Mouse (Mus musculus) heart, postnatal 0 days (tissue): ENCODE results near the gene Zmym5. TPM values are rescaled to one million over a fixed set of nuclear protein-coding genes. Genes with fewer than 3 reads are reported as not detected.

ENCODE experiments used
- ATAC-seq: fragments of 200-750 bp; cut with Nextera tagmentation; 2 replicates; pipeline ENCODE4 v1.8.0; 2017; ENCODE audit warnings: low read depth, moderate number of reproducible peaks, moderate library complexity; ENCODE audit not compliant: insufficient read depth
- DNase-seq: peaks from one replicate; pipeline ENCODE4 v3.0.0-alpha.2; 2016; ENCODE audit warnings: low spot score
- H3K27ac ChIP-seq: fragments of 300-500 bp; sonication (generic); 2 replicates; pipeline ENCODE4 v1.5.1; 2014; ENCODE audit warnings: low read depth, mild to moderate bottlenecking
- H3K27me3 ChIP-seq: fragments of 300-500 bp; sonication (generic); 2 replicates; pipeline ENCODE4 v1.6.1; 2014; ENCODE audit warnings: low read length, mixed read lengths; ENCODE audit not compliant: control insufficient read depth, insufficient read depth
- H3K36me3 ChIP-seq: fragments of 300-500 bp; sonication (generic); replicated peaks from 2 replicates; pipeline ENCODE4 v1.6.1; 2014; ENCODE audit warnings: low read length, mixed read lengths; ENCODE audit not compliant: control insufficient read depth, insufficient read depth
- H3K4me1 ChIP-seq: fragments of 300-500 bp; sonication (generic); 2 replicates; pipeline ENCODE4 v1.6.1; 2014; ENCODE audit warnings: antibody characterized with exemption; ENCODE audit not compliant: control insufficient read depth, insufficient read depth
- H3K4me2 ChIP-seq: fragments of 300-500 bp; sonication (generic); 2 replicates; pipeline ENCODE4 v1.6.1; 2014; ENCODE audit warnings: low read depth, mild to moderate bottlenecking, low read length, moderate library complexity
- H3K4me3 ChIP-seq: fragments of 300-500 bp; sonication (generic); 2 replicates; pipeline ENCODE4 v1.5.1; 2014; ENCODE audit warnings: low read depth, low read length
- H3K9ac ChIP-seq: fragments of 300-500 bp; sonication (generic); replicated peaks from 2 replicates; pipeline ENCODE4 v1.6.1; 2014; ENCODE audit warnings: low read depth, low read length, mixed read lengths
- H3K9me3 ChIP-seq: fragments of 300-500 bp; sonication (generic); replicated peaks from 2 replicates; pipeline ENCODE4 v1.6.1; 2016; ENCODE audit warnings: low read length; ENCODE audit not compliant: control insufficient read depth
- CTCF ChIP-seq: IDR thresholded peaks from 2 replicates; pipeline ENCODE4 v1.5.1; 2016; ENCODE audit warnings: antibody characterized with exemption, control low read depth, low read depth
- EP300 ChIP-seq: IDR thresholded peaks from 2 replicates; pipeline ENCODE4 v1.6.1; 2016; ENCODE audit warnings: antibody characterized with exemption, low read depth
- WGBS: fragments of 180-500 bp; shearing (Covaris S2); extraction: QIAGEN DNeasy Blood & Tissue Kit; methylation state at CpG from one replicate; pipeline ENCODE4 v1.1.7; 2014; 5-methylcytosine and 5-hydroxymethylcytosine counted together
- polyA plus RNA-seq: library from polyadenylated mRNA; unstranded; fragments of >200 nt; fragmentation: Nextera tagmentation; extraction: Ambion mirVana; gene quantifications from 2 replicates; pipeline ENCODE4 v1.2.1, GENCODE M21; 2015
- total RNA-seq: library from RNA; depleted of rRNA; stranded (reverse); fragments of >200 nt; gene quantifications from 2 replicates; pipeline ENCODE4 v1.2.3, GENCODE M21; 2014; ENCODE audit warnings: low replicate concordance

Gene Zmym5
- total and polyA plus RNA-seq, 2 experiments from 2014 or later = 6.1 to 18.2 TPM

GRCm38 (mm10) chr14:56832563-56833113, 21.1 kb upstream of the Zmym5 start:
- H3K36me3 ChIP-seq = no peaks in the 10 kb centered on the region
- H3K4me1 ChIP-seq = no peaks in the 10 kb centered on the region
- TF ChIP-seq CTCF (no peak), EP300 (no peak)
- DNase-seq (no peak), ATAC-seq (no peak)
- no peak overlapping the region for H3K9ac ChIP-seq
- no peak overlapping the region for H3K4me3 ChIP-seq
- H3K27me3 ChIP-seq = no peaks in the 10 kb centered on the region
- H3K9me3 ChIP-seq = 0 out of 2 replicates have a peak, but pooled peaks cover 7% of the 10 kb centered on the region
- WGBS = 38% methylated on average over 1 of the region's 1 CpGs
- H3K27ac ChIP-seq = no peak overlapping the region
- H3K4me2 ChIP-seq = no peak overlapping the region

GRCm38 (mm10) chr14:56832147-56832546, 20.6 kb upstream of the Zmym5 start:
- TF ChIP-seq EP300 (no peak), CTCF (no peak)
- H3K9me3 ChIP-seq = 0 out of 2 replicates have a peak, but pooled peaks cover 7% of the 10 kb centered on the region
- no peak overlapping the region for H3K9ac ChIP-seq
- H3K4me2 ChIP-seq = no peak overlapping the region
- H3K4me3 ChIP-seq = no peak overlapping the region
- ATAC-seq = no peak
- no peak overlapping the region for H3K27ac ChIP-seq
- H3K27me3 ChIP-seq = no peaks in the 10 kb centered on the region
- no peaks in the 10 kb centered on the region for H3K36me3 ChIP-seq
- DNase-seq = no peak
- 89% methylated on average over 3 of the region's 3 CpGs for WGBS
- no peaks in the 10 kb centered on the region for H3K4me1 ChIP-seq

GRCm38 (mm10) chr14:56830491-56831045, 19.1 kb upstream of the Zmym5 start:
- no peak overlapping the region for H3K4me2 ChIP-seq
- H3K4me1 ChIP-seq = no peaks in the 10 kb centered on the region
- H3K27ac ChIP-seq = no peak overlapping the region

DNA sequence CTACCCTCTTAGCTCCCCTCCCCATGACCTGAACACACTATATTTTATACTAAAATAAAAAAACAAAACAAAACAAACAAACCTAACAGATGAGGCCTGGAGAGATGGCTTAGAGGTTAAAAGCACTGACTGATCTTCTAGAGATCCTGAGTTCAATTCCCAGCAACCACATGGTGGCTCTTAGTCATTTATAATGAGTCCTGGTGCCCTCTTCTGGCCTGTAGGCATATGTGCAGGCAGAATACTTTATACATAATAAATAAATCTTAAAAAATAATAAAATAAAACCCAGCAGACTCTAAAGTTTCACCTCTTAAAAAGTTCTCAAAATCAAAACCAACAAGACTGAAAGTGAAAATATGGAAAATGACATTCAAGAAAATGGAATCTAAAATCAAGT, 13.0 kb upstream of the Zmym5 start:
- Histone ChIP-seq H3K4me3 (no peak overlapping the region), H3K4me2 (no peak overlapping the region), H3K27ac (no peak overlapping the region), H3K27me3 (no peaks in the 10 kb centered on the region), H3K9me3 (peaks cover 10% of the 10 kb centered on the region; the same call in 1 of the 2 replicates), H3K36me3 (no peaks in the 10 kb centered on the region), H3K4me1 (no peaks in the 10 kb centered on the region), H3K9ac (no peak overlapping the region)
- ATAC-seq = no peak
- no peak for TF ChIP-seq EP300
- TF ChIP-seq CTCF = no peak
- DNase-seq = no peak

More at GRCm38 (mm10) chr14:56830491-56831045, 19.1 kb upstream of the Zmym5 start:
- ATAC-seq = no peak
- Histone ChIP-seq H3K27me3 (no peaks in the 10 kb centered on the region), H3K9ac (no peak overlapping the region), H3K36me3 (no peaks in the 10 kb centered on the region), H3K9me3 (0 out of 2 replicates have a peak, but pooled peaks cover 7% of the 10 kb centered on the region), H3K4me3 (no peak overlapping the region)
- TF ChIP-seq EP300 (no peak), CTCF (no peak)
- DNase-seq = no peak

- no peaks in the 10 kb centered on the region for H3K36me3 ChIP-seq
- H3K9me3 ChIP-seq = peaks cover 10% of the 10 kb centered on the region; the same call in 1 of the 2 replicates
- no peak overlapping the region for H3K27ac ChIP-seq
- no peak overlapping the region for H3K4me3 ChIP-seq
- TF ChIP-seq EP300 = no peak
- TF ChIP-seq CTCF = no peak
- H3K27me3 ChIP-seq = no peaks in the 10 kb centered on the region
- H3K4me1 ChIP-seq = peaks cover 7% of the 10 kb centered on the region; the same call in 1 of the 2 replicates
- 21% methylated on average over 11 of the region's 11 CpGs for WGBS
- no peak overlapping the region for H3K9ac ChIP-seq
- DNase-seq = no peak
- H3K4me2 ChIP-seq = no peak overlapping the region
- no peak for ATAC-seq
Measured at GRCm38 (mm10) chr14:56817616-56818015, 6.1 kb upstream of the Zmym5 start.

GRCm38 (mm10) chr14:56817131-56817530, 5.6 kb upstream of the Zmym5 start:
- no peak for TF ChIP-seq EP300
- TF ChIP-seq CTCF = no peak
- H3K27me3 ChIP-seq = no peaks in the 10 kb centered on the region
- 73% methylated on average over 4 of the region's 4 CpGs for WGBS
- H3K9me3 ChIP-seq = peaks cover 8% of the 10 kb centered on the region; the same call in 1 of the 2 replicates
- ATAC-seq (no peak), DNase-seq (no peak)
- no peak overlapping the region for H3K4me2 ChIP-seq
- no peak overlapping the region for H3K27ac ChIP-seq
- H3K4me3 ChIP-seq = no peak overlapping the region
- peaks cover 7% of the 10 kb centered on the region; the same call in 1 of the 2 replicates for H3K4me1 ChIP-seq
- no peaks in the 10 kb centered on the region for H3K36me3 ChIP-seq
- no peak overlapping the region for H3K9ac ChIP-seq
